Mouse (Mus musculus) c-Kit-positive CD71-positive TER-119-positive erythroid progenitor cells, embryonic 14.5 days (primary cell): ENCODE measurements around the gene Polr3b.

Experiments
- DNase-seq: peaks from one replicate; pipeline ENCODE4 v3.0.0-alpha.2; 2013; ENCODE audit warnings: low spot score

Gene Polr3b

GRCm38 (mm10) chr10:84710827-84711226 is 88.7 kb downstream of the Polr3b start:
- no peak for DNase-seq

- no peak for DNase-seq
Observed at GRCm38 (mm10) chr10:84711479-84711878, 89.4 kb downstream of the Polr3b start.

- DNase-seq: no peak
Observed at GRCm38 (mm10) chr10:84711940-84712339, 89.8 kb downstream of the Polr3b start.

- no peak for DNase-seq
Observed at GRCm38 (mm10) chr10:84712532-84712931, 90.4 kb downstream of the Polr3b start.

GRCm38 (mm10) chr10:84713043-84713442 is 91.0 kb downstream of the Polr3b start:
- DNase-seq: no peak

- no peak for DNase-seq
Observed at GRCm38 (mm10) chr10:84715639-84716038, 93.5 kb downstream of the Polr3b start.

GRCm38 (mm10) chr10:84716581-84716980 is 94.5 kb downstream of the Polr3b start:
- no peak for DNase-seq

- DNase-seq: no peak
Observed at GRCm38 (mm10) chr10:84722711-84723110, 100.6 kb downstream of the Polr3b start.

GRCm38 (mm10) chr10:84727005-84727404 is 104.9 kb downstream of the Polr3b start:
- no peak for DNase-seq

GRCm38 (mm10) chr10:84727760-84728159 is 105.7 kb downstream of the Polr3b start:
- no peak for DNase-seq

GRCm38 (mm10) chr10:84730078-84730477 is 108.0 kb downstream of the Polr3b start:
- no peak for DNase-seq

- no peak for DNase-seq
Observed at GRCm38 (mm10) chr10:84730956-84731355, 108.9 kb downstream of the Polr3b start.

GRCm38 (mm10) chr10:84733511-84733910 is 111.4 kb downstream of the Polr3b start:
- no peak for DNase-seq

GRCm38 (mm10) chr10:84754851-84755785 is 133.0 kb downstream of the Polr3b start:
- no peak for DNase-seq

- no peak for DNase-seq
Observed at GRCm38 (mm10) chr10:84755786-84756203, 133.7 kb downstream of the Polr3b start, which contains the start of gene Rfx4. Gene Rfx4, plus strand, starts transcription at chr10:84756062.

- no peak for DNase-seq
Observed at GRCm38 (mm10) chr10:84756435-84757095, 134.5 kb downstream of the Polr3b start.

- DNase-seq: no peak
Observed at GRCm38 (mm10) chr10:84757426-84758199, 135.5 kb downstream of the Polr3b start.

GRCm38 (mm10) chr10:84758200-84758468 is 136.0 kb downstream of the Polr3b start:
- DNase-seq: no peak

GRCm38 (mm10) chr10:84758483-84759431 is 136.7 kb downstream of the Polr3b start:
- DNase-seq: no peak

GRCm38 (mm10) chr10:84759511-84760117 is 137.5 kb downstream of the Polr3b start:
- DNase-seq: no peak
